Mouse (Mus musculus) bone marrow macrophage, adult 2 months (primary cell): ENCODE data around the gene Nlgn1.

Experiments used
- CTCF ChIP-seq: IDR thresholded peaks from 2 replicates; pipeline ENCODE4 v1.5.1; 2012; ENCODE audit warnings: low read depth, mild to moderate bottlenecking, low read length, moderate library complexity
- POLR2A ChIP-seq: IDR thresholded peaks from 2 replicates; pipeline ENCODE4 v1.6.1; 2012; ENCODE audit warnings: mild to moderate bottlenecking, low read depth, low read length, borderline replicate concordance

DNA sequence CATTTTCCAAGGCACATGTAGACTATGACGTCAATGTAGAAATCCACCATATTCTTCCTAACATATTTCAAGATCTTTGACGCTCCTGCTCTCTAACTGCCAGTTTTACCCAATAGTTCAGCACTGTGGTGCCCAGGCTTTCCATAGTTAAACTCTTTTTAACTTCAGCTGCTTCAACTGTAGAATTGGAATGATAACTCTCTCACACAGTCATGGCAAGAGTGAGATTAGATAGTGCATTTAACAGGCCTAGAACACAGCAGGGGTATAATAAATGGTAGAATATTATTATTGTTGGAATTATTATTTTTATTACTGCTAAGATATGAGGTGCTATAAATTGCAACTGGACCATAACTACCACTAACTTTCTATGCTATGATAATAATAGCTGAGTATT, 574.4 kb downstream of the Nlgn1 start:
- TF ChIP-seq POLR2A = no peak
- TF ChIP-seq CTCF = no peak
